Mouse (Mus musculus): ENCODE measurements around the gene Pkd2. TPM values are rescaled to one million over a fixed set of nuclear protein-coding genes. Genes with fewer than 3 reads are reported as not detected.

Pkd2 gene
- total and polyA plus RNA-seq, 3 experiments: not detected

DNA sequence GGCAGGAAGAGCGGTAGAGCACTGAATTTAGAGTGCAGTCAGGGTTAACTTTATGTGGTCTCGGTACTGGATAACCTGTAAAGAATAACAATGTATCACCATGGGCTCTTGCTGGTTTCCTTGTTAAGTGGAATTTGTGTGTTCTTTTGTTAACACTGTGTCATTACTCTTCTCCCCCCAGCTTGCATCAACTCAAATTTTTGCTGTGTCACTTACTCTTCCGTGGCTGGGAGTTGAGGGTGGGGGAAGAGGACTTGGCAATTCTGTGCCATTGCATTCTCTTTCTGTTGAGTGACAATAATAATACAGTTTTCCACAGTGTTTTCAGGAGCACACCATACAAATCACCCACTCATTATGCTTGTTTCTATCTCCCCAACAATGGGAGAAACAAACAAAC is 42.2 kb upstream of the Pkd2 start:
- dilution Hi-C loops (cut with MboI; ENCODE audit: extremely low pct_ligation_motif_present, extremely low pct_unique_long_range_greater_than_20kb, low sequenced_read_pairs): no loop called here
- in situ Hi-C loops (cut with MboI; ENCODE audit: low pct_ligation_motif_present, low pct_unique_long_range_greater_than_20kb, low sequenced_read_pairs): no loop called here
- no peaks in the 10 kb centered on the region for H3K9me3 ChIP-seq (replicated peaks; ENCODE audit: low read length)

DNA sequence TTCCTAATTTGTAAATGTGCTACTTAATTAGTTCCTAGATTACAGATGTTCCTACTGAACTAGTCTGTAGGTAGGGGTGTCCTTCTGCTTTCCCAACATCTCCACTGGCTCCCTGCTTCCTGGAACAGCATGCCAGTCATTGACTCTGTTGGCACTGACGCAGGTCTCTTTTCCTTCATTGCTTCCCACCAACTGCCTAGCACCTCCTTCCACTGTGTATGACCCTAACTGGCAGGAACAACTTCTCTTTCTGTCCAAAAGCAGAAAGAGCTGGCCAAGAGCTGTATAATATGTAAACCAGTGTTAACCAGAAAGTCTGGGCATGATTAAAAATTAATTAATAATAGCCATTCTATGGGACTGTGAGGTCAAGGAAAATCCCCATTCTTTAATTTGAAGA is 41.5 kb upstream of the Pkd2 start:
- Histone ChIP-seq H3K9me3 (replicated peaks; ENCODE audit: low read length) (no peaks in the 10 kb centered on the region), H3K36me3 (replicated peaks in 1 of 2; ENCODE audit: control insufficient read depth in 1 of 2, insufficient read depth in 1 of 2, low read length in 1 of 2) (no peaks in the 10 kb centered on the region), H3K79me2 (replicated peaks; ENCODE audit: control insufficient read depth, extremely low read depth, insufficient read depth, poor library complexity, severe bottlenecking) (no peaks in the 10 kb centered on the region), H3K4me3 (replicated peaks in 1 of 3; ENCODE audit: low read depth in 2 of 3, low read length in 2 of 3, poor library complexity in 1 of 3) (no peak overlapping the region), H3K27ac (ENCODE audit: insufficient read depth, low read depth) (no peak overlapping the region), H3K9ac (ENCODE audit: insufficient read depth, low read depth) (no peak overlapping the region), H3K27me3 (replicated peaks) (no peaks in the 10 kb centered on the region), H3K4me1 (ENCODE audit: control insufficient read depth in 1 of 2, insufficient read depth in 2 of 2) (no peaks in the 10 kb centered on the region), H3K4me2 (ENCODE audit: insufficient read depth, low read depth, poor library complexity, severe bottlenecking) (no peak overlapping the region)
- dilution Hi-C loops (cut with MboI; ENCODE audit: extremely low pct_ligation_motif_present, extremely low pct_unique_long_range_greater_than_20kb, low sequenced_read_pairs) (no loop called here), in situ Hi-C loops (cut with MboI; ENCODE audit: low pct_ligation_motif_present, low pct_unique_long_range_greater_than_20kb, low sequenced_read_pairs) (no loop called here)
- no peak for DNase-seq (ENCODE audit: extremely low read depth)
- TF ChIP-seq SIN3A (IDR thresholded peaks at IDR 0.05; ENCODE audit: low read length) (no peak), MYC (IDR thresholded peaks at IDR 0.05; ENCODE audit: low read depth, low read length) (no peak), TCF12 (IDR thresholded peaks at IDR 0.05; ENCODE audit: low read depth, low read length) (no peak), POLR2AphosphoS2 (IDR thresholded peaks at IDR 0.05; ENCODE audit: low read depth, low read length) (no peak), MAZ (IDR thresholded peaks at IDR 0.05; ENCODE audit: low read depth, low read length) (no peak), ZKSCAN1 (IDR thresholded peaks at IDR 0.05; ENCODE audit: borderline replicate concordance, low read depth, low read length) (no peak), ZMIZ1 (IDR thresholded peaks at IDR 0.05; ENCODE audit: low read depth, low read length) (no peak), KAT2A (IDR thresholded peaks at IDR 0.05; ENCODE audit: insufficient replicate concordance, low read length) (no peak)

More for the DNA sequence above, 42.2 kb upstream of the Pkd2 start:
- Histone ChIP-seq H3K27me3 (replicated peaks) (no peaks in the 10 kb centered on the region), H3K79me2 (replicated peaks; ENCODE audit: control insufficient read depth, extremely low read depth, insufficient read depth, poor library complexity, severe bottlenecking) (no peaks in the 10 kb centered on the region), H3K4me1 (ENCODE audit: control insufficient read depth in 1 of 2, insufficient read depth in 2 of 2) (no peaks in the 10 kb centered on the region), H3K9ac (ENCODE audit: insufficient read depth, low read depth) (no peak overlapping the region), H3K4me3 (replicated peaks in 1 of 3; ENCODE audit: low read depth in 2 of 3, low read length in 2 of 3, poor library complexity in 1 of 3) (no peak overlapping the region), H3K4me2 (ENCODE audit: insufficient read depth, low read depth, poor library complexity, severe bottlenecking) (no peak overlapping the region), H3K36me3 (replicated peaks in 1 of 2; ENCODE audit: control insufficient read depth in 1 of 2, insufficient read depth in 1 of 2, low read length in 1 of 2) (no peaks in the 10 kb centered on the region), H3K27ac (ENCODE audit: insufficient read depth, low read depth) (no peak overlapping the region)
- TF ChIP-seq PAX5 (IDR thresholded peaks at IDR 0.05; ENCODE audit: low read length): no peak
- TF ChIP-seq CHD1 (IDR thresholded peaks at IDR 0.05; ENCODE audit: low read depth, low read length): no peak
- no peak for TF ChIP-seq JUN (IDR thresholded peaks at IDR 0.05; ENCODE audit: insufficient read depth, low read depth, low read length)
- TF ChIP-seq CHD2 (IDR thresholded peaks at IDR 0.05; ENCODE audit: low read length): no peak
- no peak for TF ChIP-seq ZMIZ1 (IDR thresholded peaks at IDR 0.05; ENCODE audit: low read depth, low read length)
- TF ChIP-seq TBP (conservative IDR thresholded peaks at IDR 0.05; ENCODE audit: low read depth, low read length): no peak
- TF ChIP-seq KAT2A (IDR thresholded peaks at IDR 0.05; ENCODE audit: insufficient replicate concordance, low read length): no peak
- no peak for TF ChIP-seq TCF12 (IDR thresholded peaks at IDR 0.05; ENCODE audit: low read depth, low read length)
- no peak for TF ChIP-seq ELF1 (IDR thresholded peaks at IDR 0.05; ENCODE audit: low read depth, low read length)
- TF ChIP-seq ETS1 (conservative IDR thresholded peaks at IDR 0.05; ENCODE audit: low read depth, low read length): no peak
- DNase-seq (ENCODE audit: extremely low read depth): no peak

Data from CH12.LX (cell line).